Mouse (Mus musculus): ENCODE measurements around the gene Togaram2.
"Not testable (repeated sequence)": the region's sequence is repeated elsewhere in the genome, so short reads cannot be mapped to it uniquely, and the experiment has no call there.

The Togaram2 gene

DNA sequence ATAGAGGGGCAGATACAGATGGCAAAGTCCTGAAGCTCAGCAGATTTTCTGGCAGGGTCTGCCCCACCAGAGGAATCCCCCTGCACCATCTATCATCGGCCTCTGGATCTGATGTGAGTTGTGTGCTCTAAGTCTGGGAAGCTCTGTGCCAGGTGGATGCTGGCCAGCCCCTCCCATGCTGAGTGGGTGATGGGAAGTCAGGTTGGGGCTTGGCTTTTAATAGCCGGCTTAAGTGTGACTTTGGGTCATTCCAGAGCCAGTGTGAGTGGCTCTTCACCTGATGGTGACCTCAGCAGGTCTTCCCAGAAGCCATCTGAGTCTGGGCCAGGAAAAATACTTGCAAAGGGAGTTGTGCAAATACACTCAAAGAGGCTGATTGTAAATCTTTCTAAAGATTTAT is 57.6 kb downstream of the Togaram2 start:
- in situ Hi-C loops (cut with MboI, MseI), result loop anchor here (10.0 kb wide), 1 partner anchor 64 kb away; no protein-coding TSS in a partner anchor

DNA sequence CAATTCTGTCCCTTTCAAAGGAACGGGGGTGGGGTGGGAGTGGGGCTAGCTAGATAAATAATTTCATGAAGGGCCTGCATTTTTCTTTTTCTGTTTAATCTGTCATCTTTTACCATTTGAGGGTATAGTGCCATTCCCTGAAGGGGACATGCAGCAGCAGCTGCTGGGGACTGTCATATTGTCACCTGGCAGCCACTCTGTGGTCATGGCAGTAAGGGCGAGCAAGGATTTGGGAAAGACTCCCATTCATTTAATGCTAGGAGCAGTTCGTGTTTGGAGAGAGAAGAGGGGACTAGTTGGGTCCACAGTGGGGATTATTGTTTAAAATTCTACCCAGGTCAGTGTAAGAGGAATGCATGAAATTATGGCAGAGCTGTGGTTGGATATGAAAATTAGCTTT is 63.4 kb downstream of the Togaram2 start:
- in situ Hi-C loops (cut with MboI, MseI), result loop anchor here (10.0 kb wide), 1 partner anchor 58 kb away; no protein-coding TSS in a partner anchor

DNA sequence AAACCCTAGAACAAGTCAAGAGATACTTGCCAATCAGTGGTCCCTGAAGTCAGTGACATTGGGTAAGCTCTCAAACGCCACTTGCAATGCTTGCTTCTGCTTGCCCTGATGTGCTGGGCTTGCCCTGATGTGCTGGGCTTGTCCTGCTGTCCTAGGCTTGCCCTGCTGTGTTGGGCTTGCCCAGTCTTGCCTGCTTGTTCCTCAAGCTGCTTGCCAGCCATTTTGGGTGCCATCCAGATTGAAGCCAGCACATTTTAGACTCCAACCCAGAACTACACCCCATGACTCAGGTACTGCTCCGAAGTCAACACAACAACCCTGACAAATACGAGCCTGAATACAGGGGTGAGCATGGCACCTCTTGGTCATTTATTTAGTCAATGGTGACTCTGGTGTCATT is 69.1 kb downstream of the Togaram2 start:
- in situ Hi-C loops (cut with MboI, MseI), result no loop called here

- in situ Hi-C loops (cut with MboI, MseI), result no loop called here
Observed at GRCm38 (mm10) chr17:71742935-71743334, 69.9 kb downstream of the Togaram2 start.

DNA sequence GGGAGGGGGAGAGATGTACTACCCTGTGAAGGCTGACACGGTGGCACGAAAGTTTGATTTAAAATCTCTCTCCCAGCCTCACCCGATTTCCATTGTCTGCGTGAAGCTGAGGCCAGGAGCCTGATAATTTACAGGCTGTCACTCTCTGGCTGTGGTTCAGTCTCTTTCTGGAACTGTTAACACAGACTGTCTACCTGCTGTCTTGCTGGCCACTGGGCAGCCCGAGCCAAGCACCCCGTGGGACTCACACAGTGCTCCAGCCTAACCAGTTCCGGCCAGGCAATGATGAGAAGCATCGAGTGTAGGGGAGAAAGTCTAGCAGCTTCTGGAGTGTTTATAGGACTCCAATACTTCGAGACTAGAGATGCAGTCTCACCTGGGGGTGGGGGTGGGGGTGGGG is 73.1 kb downstream of the Togaram2 start:
- in situ Hi-C loops (cut with MboI, MseI), result no loop called here

DNA sequence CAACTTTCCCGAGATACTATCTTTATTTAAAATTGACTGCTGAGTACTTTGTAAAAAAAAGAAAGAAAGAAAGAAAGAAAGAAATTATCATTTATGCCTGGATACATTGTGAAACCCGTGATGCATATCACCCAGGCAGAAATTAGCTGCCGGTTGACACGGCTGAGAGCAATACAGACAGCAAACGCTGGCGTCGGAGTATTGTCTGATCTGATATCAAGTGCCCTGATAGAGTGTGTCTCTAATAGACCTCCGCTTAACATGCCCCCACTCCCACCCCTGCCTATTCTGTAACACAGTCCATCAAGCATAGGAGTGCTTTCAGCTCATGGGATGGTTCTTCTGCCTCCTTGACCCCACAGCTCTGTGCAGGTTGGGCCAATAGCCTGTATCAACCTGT is 74.5 kb downstream of the Togaram2 start:
- in situ Hi-C loops (cut with MboI, MseI), result no loop called here

GRCm38 (mm10) chr17:71749616-71750168 is 76.6 kb downstream of the Togaram2 start:
- in situ Hi-C loops (cut with MboI, MseI), result no loop called here

DNA sequence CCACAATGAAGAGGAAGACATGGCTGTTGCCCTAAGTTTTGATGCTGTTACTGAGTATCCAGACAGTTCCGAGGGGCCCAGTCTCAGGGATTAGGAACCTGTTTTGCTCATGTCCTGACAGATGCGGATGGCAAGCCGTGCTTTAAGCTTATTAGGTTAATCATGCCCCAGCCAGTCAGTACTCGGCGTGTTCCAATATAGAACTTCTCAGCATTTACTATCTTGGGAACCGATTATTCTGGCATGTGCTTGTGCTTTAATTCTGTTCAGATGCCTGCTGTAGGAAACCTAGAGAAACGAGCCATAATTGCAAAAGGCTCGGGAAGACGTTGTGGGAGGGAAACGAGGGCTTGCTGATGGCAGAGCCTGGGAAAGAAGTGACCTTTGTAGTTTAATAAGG is 79.8 kb downstream of the Togaram2 start, which contains the start of gene Pcare:
Pcare (minus strand) TSS at position 64 of the 400 bp plus-strand sequence.
- in situ Hi-C loops (cut with MboI, MseI), result no loop called here

DNA sequence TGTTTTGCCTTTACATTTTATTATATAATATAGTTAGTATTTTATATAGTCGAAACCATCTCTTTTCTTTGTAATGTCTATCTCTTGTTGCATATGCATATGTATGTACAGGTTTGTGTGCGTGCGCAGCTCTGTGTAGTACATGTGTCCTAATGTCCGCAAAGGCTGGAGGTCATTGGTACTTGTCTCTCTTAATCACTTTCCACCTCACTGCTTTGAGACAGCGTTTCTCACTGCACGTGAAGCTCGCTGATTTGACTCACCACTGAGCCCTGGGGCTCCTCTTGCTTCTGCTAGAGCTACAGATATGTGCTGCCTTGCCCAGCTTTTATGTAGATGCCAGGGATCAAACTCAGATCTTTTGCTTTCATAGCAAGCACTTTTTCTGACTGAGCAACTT is 87.5 kb downstream of the Togaram2 start:
- in situ Hi-C loops (cut with MboI, MseI), result no loop called here

DNA sequence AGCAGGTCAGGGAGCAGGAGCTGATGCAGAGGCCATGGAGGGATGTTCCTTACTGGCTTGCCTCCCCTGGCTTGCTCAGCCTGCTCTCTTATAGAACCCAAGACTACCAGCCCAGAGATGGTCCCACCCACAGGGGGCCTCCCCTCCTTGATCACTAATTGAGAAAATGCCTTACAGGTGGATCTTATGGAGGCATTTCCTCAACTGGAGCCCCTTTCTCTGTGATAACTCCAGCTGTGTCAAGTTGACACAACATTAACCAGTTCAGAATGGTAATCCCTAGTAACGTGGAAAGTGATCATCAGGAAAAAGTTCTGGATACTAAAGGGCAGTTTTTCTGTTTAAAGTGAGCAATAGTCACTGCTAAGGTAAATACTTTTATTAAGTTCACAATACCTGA is 95.1 kb downstream of the Togaram2 start, which contains the start of gene Clip4:
Clip4 (plus strand) TSS at position 301 of the 400 bp plus-strand sequence.
- in situ Hi-C loops (cut with MboI, MseI), result not testable (repeated sequence)

DNA sequence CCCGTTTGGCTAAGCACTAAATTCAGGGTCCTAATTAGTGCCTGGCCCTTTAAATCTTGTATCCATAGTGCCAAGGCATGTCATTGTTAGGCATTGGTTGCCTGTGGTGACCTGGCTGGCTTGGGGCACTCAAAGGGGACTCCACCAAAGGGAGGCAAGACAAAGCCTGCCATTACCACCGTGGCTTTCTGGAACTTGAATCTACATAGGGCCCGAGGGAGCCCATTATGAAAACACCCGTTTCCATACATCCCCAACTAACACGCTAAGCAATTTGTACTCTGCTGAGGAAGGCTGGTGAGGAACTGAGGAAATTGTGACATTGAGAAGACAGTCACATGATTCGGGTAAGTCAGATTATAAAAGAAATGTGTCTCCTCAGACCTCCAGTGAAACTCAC is 96.5 kb downstream of the Togaram2 start:
- in situ Hi-C loops (cut with MboI, MseI), result no loop called here

DNA sequence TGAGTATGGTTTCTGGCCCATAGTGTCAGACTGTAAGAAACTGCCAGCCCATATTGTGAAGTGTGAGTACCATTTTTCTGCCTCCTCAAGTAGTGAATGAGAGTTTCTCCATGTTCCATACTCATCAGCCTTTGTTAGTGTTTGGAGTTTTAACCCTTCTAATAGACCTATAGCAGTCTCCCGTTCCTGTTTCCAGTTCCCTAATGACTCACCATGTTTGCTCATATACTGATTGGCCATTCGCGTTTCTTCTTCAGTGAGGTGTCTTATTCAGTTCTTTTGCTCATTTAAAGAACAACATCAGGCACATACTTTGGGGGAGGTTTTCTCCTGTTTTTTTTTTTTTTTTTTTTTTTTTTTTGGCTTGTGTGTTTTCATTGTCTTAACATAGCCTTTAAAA is 97.6 kb downstream of the Togaram2 start:
- in situ Hi-C loops (cut with MboI, MseI), result no loop called here

- in situ Hi-C loops (cut with MboI, MseI), result no loop called here
Observed at GRCm38 (mm10) chr17:71774173-71774572, 101.1 kb downstream of the Togaram2 start.

GRCm38 (mm10) chr17:71775279-71775678 is 102.2 kb downstream of the Togaram2 start:
- in situ Hi-C loops (cut with MboI, MseI), result no loop called here

- in situ Hi-C loops (cut with MboI, MseI), result no loop called here
Observed at GRCm38 (mm10) chr17:71778696-71779095, 105.6 kb downstream of the Togaram2 start.
